Mouse (Mus musculus) limb, embryonic 10.5 days (tissue): ENCODE results near the gene Nxph3. TPM values are rescaled to one million over a fixed set of nuclear protein-coding genes. Genes with fewer than 3 reads are reported as not detected.

Source experiments
- DNase-seq: peaks from one replicate; pipeline ENCODE4 v3.0.0-alpha.2; 2017; ENCODE audit warnings: low spot score
- H3K27ac ChIP-seq: fragments of 300-500 bp; sonication (generic); 2 replicates; pipeline ENCODE4 v1.5.1; 2016; ENCODE audit warnings: mild to moderate bottlenecking
- H3K27me3 ChIP-seq: fragments of 300-500 bp; sonication (generic); 2 replicates; pipeline ENCODE4 v1.6.1; 2016; ENCODE audit warnings: low read depth, mild to moderate bottlenecking; ENCODE audit not compliant: poor library complexity, severe bottlenecking
- H3K36me3 ChIP-seq: fragments of 300-500 bp; sonication (generic); 2 replicates; pipeline ENCODE4 v1.6.1; 2016; ENCODE audit warnings: mild to moderate bottlenecking, moderate library complexity
- H3K4me1 ChIP-seq: fragments of 300-500 bp; sonication (generic); 2 replicates; pipeline ENCODE4 v1.6.1; 2016
- H3K4me3 ChIP-seq: fragments of 300-500 bp; sonication (generic); 2 replicates; pipeline ENCODE4 v1.5.1; 2016; ENCODE audit warnings: mild to moderate bottlenecking, moderate library complexity
- H3K9me3 ChIP-seq: fragments of 300-500 bp; sonication (generic); replicated peaks from 2 replicates; pipeline ENCODE4 v1.6.1; 2016; ENCODE audit warnings: mild to moderate bottlenecking
- WGBS: fragments of 180-500 bp; shearing (Covaris S2); methylation state at CpG from one replicate; pipeline ENCODE4 v1.1.7; 2016; 5-methylcytosine and 5-hydroxymethylcytosine counted together
- polyA plus RNA-seq: library from polyadenylated mRNA; unstranded; fragments of >200 nt; fragmentation: Nextera tagmentation; extraction: Ambion mirVana; gene quantifications from 2 replicates; pipeline ENCODE4 v1.2.1, GENCODE M21; 2016

The Nxph3 gene
- polyA plus RNA-seq, 1 experiment from 2014 or later, result 0.66 TPM

DNA sequence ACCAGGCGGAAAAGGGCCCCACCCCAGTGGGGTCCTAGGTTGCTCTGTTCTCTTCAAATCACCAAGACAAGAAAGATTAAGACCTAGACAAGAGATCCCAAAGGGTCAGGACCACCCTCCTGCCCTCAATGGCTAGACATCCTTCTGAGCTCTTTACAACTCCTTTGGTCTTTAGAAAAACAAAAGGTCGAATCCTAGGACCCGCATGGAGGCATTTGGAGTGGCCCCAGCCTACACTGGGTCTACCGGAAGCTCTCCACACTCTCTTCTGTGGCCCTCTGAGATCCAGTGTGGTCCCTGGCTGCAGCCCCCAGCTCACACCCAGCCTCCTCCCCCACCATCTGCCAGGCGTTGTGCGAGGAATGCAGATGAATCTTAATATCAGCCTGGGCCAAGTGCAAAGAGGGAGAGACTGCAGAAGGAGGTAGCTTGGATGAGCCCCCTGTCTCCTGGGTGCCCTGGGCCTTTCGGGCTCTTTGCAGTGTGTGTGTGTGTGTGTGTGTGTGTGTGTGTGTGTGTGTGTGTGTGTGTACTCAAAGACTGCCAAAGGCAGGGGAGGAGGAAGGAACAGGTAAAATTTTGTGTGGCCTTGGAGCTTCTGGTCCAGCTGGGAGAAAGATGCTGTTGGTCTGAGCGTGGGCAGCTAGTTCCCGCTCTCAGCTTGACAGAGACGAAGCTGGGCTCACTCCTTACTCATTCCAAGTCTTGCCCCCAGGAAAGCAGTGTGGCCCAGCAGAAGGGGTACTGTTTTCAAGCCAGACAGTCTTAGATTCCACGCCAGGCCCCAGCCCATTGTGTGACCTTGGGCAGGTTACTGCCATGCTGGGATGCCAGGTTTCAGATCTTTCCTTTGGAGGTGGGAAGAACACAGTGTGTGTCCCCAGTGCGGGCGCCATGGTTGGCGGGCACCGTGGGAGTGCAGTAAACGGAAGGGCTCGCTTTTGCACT is 1.3 kb upstream of the Nxph3 start:
- Histone ChIP-seq H3K4me1 (peaks cover 73% of the 10 kb centered on the region), H3K36me3 (no peaks in the 10 kb centered on the region), H3K9me3 (no peaks in the 10 kb centered on the region), H3K27ac (peak overlapping the region; percentile 64; the same call in 1 of the 2 replicates), H3K4me3 (peak overlapping the region; percentile 60; the same call in 1 of the 2 replicates), H3K27me3 (peaks cover 78% of the 10 kb centered on the region)
- WGBS, result 37% methylated on average over 17 of the region's 17 CpGs
- DNase-seq, result no peak

DNA sequence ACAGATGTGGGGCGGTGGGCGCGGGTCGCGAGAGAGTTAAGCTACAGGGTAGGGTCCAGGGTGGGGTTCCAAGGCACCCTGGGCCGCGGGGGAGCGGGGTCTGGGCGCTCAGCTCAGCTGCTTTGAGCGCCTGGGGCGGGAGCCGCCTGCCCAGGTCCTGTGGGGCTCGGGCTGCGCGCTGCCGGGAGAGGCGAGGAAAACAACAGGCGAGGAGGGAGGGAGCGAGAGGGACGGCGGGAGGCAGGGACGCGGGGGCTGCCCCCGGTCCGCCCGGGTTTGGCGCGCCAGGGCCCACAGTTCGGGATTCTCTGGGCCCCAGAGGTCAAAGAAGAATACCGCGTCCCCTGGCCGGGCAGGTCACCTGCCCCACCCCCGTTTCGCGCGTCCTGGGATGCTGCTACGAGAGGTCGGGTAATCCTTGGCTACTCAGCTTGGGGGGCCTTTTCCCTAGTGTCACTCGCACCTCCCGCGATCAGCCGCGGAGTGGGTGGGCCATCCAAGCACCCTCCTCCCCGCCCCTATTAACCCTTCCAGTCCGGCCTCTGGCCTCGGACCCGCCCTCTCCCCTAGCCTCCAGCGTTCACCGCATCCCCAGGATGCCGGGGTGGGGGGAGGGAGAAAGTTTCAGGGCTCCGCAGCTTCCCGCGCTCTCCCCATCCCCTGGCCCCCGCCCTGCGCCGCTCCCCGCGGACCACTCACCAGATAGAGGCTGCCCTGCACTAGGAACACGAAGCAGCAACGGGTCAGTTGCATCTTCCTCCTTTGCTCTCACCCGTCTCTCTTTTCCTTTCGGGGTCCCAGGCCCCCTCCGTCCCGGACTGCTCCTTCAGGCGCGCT is 691 bp downstream of the Nxph3 start:
- DNase-seq, result peak; percentile 64

DNA sequence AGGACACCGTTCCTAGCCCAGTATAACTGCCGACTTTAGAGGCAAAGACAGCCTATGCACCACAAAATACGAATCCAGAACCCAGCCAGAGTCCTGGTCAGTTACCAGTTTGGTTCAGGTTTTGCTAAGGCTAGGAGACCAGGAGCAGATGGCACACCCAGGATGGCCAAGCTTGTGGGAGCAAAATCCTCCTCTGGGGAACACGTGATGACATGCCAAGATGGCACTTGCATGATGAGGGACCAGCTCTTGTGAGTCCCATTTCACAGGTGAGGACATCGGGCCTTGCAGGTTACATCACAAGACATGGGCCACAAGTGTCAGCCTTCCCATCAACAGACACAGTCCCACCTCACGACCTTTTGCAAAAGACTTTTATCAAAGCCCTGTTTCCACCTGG is 2.0 kb downstream of the Nxph3 start:
- Histone ChIP-seq H3K27ac (no peak overlapping the region), H3K9me3 (no peaks in the 10 kb centered on the region), H3K4me1 (peaks cover 66% of the 10 kb centered on the region), H3K4me3 (no peak overlapping the region), H3K36me3 (no peaks in the 10 kb centered on the region), H3K27me3 (peaks cover 83% of the 10 kb centered on the region)
- no peak for DNase-seq
- 77% methylated on average over 6 of the region's 6 CpGs for WGBS

More for the DNA sequence above, 691 bp downstream of the Nxph3 start:
- H3K27me3 ChIP-seq, result peaks cover 79% of the 10 kb centered on the region
- peak overlapping the region; percentile 60 for H3K4me3 ChIP-seq
- peak overlapping the region; percentile 64 for H3K27ac ChIP-seq
- H3K9me3 ChIP-seq, result no peaks in the 10 kb centered on the region
- no peaks in the 10 kb centered on the region for H3K36me3 ChIP-seq
- peaks cover 66% of the 10 kb centered on the region for H3K4me1 ChIP-seq
- under 1% methylated on average over 64 of the region's 66 CpGs for WGBS

DNA sequence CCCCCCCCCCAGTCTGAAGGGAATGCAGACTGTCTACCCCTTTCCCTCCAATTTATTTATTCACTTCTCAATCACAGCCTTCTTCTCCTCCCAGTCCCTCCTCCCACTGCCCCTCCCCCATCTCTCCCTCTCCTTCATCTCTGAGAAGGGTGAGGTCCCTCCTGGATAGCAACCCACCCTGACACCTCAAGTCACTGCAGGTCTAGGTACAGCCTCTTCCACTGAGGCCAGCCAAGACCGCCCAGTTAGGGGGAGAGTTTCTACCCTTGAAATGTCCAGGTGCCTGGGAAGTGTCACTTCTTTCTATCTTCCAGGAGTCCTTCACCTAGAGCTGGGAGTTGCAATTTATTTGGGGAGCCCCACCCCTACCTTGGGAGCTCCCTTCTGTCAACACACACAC is 2.5 kb downstream of the Nxph3 start:
- DNase-seq, result no peak
- H3K9me3 ChIP-seq, result no peaks in the 10 kb centered on the region
- no peak overlapping the region for H3K27ac ChIP-seq
- no peak overlapping the region for H3K4me3 ChIP-seq
- peaks cover 87% of the 10 kb centered on the region for H3K27me3 ChIP-seq
- WGBS, result 69% methylated on average over 1 of the region's 1 CpGs
- H3K4me1 ChIP-seq, result peaks cover 61% of the 10 kb centered on the region
- H3K36me3 ChIP-seq, result no peaks in the 10 kb centered on the region

DNA sequence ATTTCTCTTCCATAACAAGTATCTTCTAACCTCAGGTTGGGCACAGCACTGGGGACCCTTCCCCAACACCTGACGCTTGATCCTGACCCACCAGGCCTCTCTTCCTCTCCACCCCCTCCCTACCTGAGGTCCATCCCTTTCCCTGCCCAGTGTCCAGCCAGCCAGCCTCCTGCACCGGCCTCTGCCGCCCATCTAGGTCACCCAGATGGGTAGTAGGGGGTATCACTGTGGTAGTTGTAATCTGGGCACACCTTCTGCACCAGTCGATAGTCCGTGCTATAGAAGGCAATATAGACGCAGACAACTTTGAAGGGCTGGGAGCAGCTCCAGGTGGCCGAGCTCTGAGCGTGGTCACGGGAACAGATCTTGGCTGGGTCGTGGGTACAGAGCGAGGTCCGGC is 3.7 kb downstream of the Nxph3 start:
- WGBS, result 91% methylated on average over 12 of the region's 12 CpGs
- Histone ChIP-seq H3K4me3 (no peak overlapping the region), H3K27me3 (peaks cover 87% of the 10 kb centered on the region)

DNA sequence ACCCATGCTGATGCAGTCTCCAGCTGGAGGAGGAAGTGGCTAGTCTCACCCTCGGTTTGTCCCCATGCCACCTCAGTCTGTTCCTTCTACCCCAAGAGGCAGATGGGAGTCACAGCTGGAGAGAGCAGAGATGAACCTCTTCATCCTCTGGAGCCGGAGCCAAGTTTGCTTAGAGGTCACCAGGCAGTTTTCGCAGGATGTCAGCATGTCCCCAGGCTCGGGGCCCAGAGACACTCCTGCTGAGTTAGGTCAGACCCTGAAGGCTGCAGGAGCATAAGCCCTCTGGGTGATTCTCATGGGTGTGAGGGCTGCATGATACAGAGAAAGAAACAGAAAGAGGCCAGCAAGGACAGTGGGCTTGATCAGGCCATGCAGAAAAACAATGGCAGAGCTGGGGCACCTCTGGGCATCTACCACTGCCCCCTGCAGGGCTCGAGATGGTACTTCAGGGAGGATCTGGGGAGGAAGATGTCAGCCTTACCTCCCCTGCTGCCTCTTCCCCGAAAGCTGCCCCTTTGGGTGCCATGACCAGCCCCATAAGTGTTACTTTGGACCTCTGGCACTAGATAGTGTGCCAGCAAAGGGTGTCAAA is 5.1 kb downstream of the Nxph3 start:
- peaks cover 42% of the 10 kb centered on the region for H3K4me1 ChIP-seq
- H3K27ac ChIP-seq, result no peak overlapping the region
- no peaks in the 10 kb centered on the region for H3K9me3 ChIP-seq
- no peaks in the 10 kb centered on the region for H3K36me3 ChIP-seq
- H3K27me3 ChIP-seq, result peaks cover 73% of the 10 kb centered on the region
- WGBS, result 82% methylated on average over 6 of the region's 6 CpGs
- no peak overlapping the region for H3K4me3 ChIP-seq
- DNase-seq, result no peak

More for the DNA sequence above, 3.7 kb downstream of the Nxph3 start:
- no peak overlapping the region for H3K27ac ChIP-seq
- H3K36me3 ChIP-seq, result no peaks in the 10 kb centered on the region
- H3K4me1 ChIP-seq, result peaks cover 49% of the 10 kb centered on the region
- no peaks in the 10 kb centered on the region for H3K9me3 ChIP-seq
- DNase-seq, result no peak

DNA sequence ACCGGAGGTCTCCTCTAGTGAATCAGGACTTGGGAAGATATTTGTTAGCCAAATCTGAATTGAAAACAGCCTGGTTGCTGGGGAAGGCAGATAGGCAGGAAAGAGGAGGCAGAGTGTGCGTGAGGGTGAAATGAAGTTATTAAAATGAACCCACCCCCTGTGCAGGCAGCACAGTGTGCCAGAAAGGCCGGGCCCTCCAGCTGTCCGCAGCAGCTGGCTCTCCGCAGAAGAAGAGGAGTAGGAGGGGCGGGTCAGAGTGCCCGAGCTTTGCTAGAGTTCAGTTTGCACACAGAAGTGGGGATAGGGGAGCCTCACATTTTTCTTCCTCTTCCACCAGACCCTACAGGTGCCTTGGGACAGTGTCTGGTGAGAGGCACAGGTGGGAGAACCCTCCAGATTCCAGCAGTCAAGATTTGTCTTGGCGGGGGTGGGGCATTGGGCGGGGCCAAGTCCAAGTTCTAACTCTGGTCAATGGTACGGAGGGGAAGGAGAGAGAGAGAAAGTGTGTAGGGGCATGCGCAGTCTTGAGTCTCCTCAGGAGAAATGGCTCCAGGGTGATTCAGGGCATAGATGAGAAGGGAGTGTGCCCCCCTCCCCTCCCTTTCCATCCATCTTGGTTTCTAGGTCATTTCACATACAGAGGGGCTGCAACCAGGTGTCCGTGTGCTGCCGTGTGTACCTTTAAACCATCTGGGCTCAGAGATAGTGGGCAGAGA is 6.0 kb downstream of the Nxph3 start:
- H3K4me3 ChIP-seq, result no peak overlapping the region
- 62% methylated on average over 13 of the region's 13 CpGs for WGBS
- H3K27ac ChIP-seq, result no peak overlapping the region
- H3K4me1 ChIP-seq, result peaks cover 41% of the 10 kb centered on the region
- no peak for DNase-seq
- H3K36me3 ChIP-seq, result no peaks in the 10 kb centered on the region
- no peaks in the 10 kb centered on the region for H3K9me3 ChIP-seq
- peaks cover 64% of the 10 kb centered on the region for H3K27me3 ChIP-seq

DNA sequence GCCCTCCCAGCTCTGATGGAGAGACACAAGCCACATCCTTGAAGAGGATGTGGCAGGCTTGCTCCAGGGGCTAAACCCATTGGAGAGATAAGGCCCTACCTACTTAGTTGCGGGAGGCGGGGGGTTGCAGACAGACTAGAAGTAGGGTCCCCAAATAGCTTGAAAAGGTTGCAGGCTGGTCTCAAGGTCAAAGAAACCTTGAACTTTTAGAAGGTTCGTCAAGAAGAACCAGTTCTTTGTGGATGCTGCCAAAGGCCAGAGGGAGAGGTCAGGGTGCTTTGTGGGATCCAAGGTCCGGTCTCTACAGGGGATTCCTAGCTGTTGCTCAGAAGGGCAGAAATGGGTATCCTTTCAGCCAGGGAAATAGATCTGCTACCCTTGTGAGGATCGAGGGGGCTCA is 6.6 kb downstream of the Nxph3 start:
- DNase-seq, result no peak
- WGBS, result 82% methylated on average over 5 of the region's 5 CpGs
- H3K27me3 ChIP-seq, result peaks cover 58% of the 10 kb centered on the region
- H3K4me1 ChIP-seq, result peaks cover 35% of the 10 kb centered on the region
- H3K4me3 ChIP-seq, result no peak overlapping the region
- H3K27ac ChIP-seq, result no peak overlapping the region
- H3K36me3 ChIP-seq, result no peaks in the 10 kb centered on the region
- H3K9me3 ChIP-seq, result no peaks in the 10 kb centered on the region

DNA sequence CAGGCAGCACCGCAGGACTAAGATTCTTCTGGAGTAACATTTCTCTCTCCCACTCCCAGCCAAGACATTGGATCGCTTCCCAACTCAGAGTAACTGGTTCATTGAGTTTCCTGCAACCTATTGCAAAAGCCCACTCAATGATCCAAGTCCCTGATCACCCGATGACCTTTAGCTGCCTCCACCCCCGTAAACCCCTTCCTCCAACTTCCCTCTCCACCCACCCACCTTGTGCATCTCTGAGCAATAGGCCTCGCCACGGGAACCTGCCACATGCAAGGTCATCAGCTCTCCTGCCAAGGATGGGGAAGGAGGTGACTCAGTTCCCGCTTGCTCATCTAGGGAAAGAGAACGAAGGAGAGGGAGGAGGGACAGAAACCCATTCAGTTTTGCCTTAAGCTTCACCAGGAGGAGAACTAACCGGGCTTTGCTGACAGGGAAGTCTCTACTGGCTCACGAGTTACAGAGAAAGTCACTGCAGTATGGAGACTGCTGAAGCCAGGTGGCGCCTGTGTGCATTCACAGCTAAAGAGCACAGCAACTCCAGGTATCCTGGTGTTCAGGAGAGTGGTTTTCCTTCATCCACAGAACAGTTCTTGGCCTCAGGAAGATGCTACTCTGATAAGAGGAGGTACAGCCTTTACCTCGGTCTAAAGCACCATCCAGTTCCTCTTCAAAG is 7.2 kb downstream of the Nxph3 start:
- Histone ChIP-seq H3K27me3 (peaks cover 52% of the 10 kb centered on the region), H3K27ac (no peak overlapping the region), H3K36me3 (no peaks in the 10 kb centered on the region), H3K4me1 (peaks cover 33% of the 10 kb centered on the region), H3K4me3 (no peak overlapping the region), H3K9me3 (no peaks in the 10 kb centered on the region)
- WGBS, result 53% methylated on average over 12 of the region's 12 CpGs
- no peak for DNase-seq

DNA sequence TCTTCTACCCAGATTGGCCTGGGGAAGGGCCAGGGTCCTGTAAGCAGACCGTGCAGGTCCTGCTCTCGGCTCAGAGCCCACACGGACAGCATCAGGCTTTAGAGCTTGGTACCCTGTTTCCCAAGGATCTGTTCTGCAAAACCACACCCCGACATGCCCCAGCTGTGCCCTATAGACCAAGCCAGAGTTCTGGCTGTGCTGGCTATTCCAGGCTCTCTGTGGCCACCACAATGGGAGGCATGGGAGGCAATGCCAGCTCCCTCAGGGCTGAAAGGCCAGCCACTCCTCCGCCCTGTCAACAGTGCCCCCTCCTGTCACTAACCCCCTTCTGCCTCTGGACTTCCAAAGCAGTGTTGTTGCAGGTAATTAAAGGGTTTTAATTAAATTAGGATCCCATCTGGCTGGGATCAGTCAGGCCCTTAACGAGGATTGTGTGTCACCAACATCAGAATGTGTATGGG is 10.1 kb downstream of the Nxph3 start:
- Histone ChIP-seq H3K9me3 (no peaks in the 10 kb centered on the region), H3K4me3 (no peak overlapping the region), H3K4me1 (peaks cover 27% of the 10 kb centered on the region), H3K27me3 (peaks cover 24% of the 10 kb centered on the region), H3K36me3 (no peaks in the 10 kb centered on the region), H3K27ac (no peak overlapping the region)
- no peak for DNase-seq
- WGBS, result 81% methylated on average over 6 of the region's 6 CpGs

DNA sequence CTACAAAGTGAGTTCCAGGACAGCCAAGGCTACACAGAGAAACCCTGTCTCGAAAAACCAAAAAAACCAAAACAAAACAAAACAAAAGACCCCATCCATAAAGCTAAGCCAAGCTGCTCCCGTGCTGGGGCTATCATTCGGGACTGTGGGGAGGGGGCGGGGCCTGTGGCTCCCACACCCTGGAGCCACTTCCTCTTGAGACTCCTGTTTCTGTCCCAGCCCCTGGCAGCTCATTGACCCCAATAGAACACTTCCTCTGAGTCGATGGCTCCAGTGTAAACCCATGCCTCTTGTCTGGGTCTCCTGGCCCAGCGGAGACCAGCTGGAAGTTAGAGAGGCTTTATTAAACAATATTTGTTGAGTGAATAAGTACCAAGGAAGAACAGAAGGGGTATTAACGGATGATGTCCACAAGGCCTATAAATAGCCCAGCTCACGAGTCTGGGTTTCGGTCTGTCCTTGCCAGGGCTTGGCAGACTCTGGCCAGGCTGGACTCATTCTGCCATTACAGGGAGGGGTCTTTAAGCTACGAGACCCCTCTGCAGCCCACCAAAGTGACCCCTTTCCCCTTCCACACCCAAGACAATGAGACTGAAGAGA is 10.7 kb downstream of the Nxph3 start:
- DNase-seq, result no peak
- H3K36me3 ChIP-seq, result no peaks in the 10 kb centered on the region
- WGBS, result 72% methylated on average over 10 of the region's 10 CpGs
- H3K4me1 ChIP-seq, result peaks cover 21% of the 10 kb centered on the region
- no peaks in the 10 kb centered on the region for H3K9me3 ChIP-seq
- no peak overlapping the region for H3K27ac ChIP-seq
- no peak overlapping the region for H3K4me3 ChIP-seq
- peaks cover 19% of the 10 kb centered on the region for H3K27me3 ChIP-seq
